Mouse (Mus musculus): Measurements from ENCODE around the gene Scn4a.

Scn4a gene

DNA sequence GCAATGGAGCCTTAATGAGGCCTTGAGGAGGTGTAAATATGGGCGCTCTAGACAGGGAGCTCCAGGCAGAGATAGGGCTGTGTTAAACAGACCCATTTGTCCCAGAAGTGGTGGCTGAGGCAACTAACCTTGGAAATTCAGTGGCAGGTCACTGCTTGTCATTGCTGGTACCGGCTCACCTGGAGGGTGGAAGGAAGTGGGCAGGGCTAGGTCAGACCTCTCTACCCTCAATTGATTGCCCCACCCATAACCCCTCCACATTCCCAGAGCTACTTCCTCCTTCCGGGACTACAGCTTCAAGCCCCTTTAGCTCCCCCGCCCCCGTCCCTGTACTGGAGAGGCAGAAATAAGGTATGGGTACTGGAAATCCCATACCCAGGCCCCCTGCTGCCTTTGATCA, 39.6 kb downstream of the Scn4a start:
- peak; percentile 75 for DNase-seq

- DNase-seq = peak; percentile 52
These were observed 43.0 kb downstream of the Scn4a start for GRCm38 (mm10) chr11:106310123-106310522.

GRCm38 (mm10) chr11:106308162-106308561, 44.9 kb downstream of the Scn4a start:
- DNase-seq = peak; percentile 46

DNA sequence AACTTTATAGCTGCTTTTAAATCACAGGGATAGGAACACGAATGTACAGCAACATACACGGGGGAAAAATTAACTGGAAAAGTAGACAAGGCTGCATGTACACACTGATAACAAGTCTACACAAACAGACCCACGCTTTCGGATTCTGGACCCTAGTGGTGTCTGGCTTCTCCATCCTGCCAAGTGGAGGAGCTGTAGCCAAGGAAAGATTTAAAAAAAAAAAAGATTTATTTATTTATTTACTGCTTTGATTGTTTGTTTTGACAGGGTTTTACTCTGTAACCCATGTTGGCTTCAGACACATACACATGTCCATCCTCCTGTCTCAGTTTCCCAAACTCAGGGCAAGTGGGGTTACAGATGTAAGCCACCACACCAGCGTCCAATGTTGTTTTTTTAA, 45.7 kb downstream of the Scn4a start:
- no peak for DNase-seq

GRCm38 (mm10) chr11:106306758-106307157, 46.3 kb downstream of the Scn4a start:
- DNase-seq = no peak

- no peak for DNase-seq
These were observed 47.1 kb downstream of the Scn4a start for GRCm38 (mm10) chr11:106306065-106306385.

DNA sequence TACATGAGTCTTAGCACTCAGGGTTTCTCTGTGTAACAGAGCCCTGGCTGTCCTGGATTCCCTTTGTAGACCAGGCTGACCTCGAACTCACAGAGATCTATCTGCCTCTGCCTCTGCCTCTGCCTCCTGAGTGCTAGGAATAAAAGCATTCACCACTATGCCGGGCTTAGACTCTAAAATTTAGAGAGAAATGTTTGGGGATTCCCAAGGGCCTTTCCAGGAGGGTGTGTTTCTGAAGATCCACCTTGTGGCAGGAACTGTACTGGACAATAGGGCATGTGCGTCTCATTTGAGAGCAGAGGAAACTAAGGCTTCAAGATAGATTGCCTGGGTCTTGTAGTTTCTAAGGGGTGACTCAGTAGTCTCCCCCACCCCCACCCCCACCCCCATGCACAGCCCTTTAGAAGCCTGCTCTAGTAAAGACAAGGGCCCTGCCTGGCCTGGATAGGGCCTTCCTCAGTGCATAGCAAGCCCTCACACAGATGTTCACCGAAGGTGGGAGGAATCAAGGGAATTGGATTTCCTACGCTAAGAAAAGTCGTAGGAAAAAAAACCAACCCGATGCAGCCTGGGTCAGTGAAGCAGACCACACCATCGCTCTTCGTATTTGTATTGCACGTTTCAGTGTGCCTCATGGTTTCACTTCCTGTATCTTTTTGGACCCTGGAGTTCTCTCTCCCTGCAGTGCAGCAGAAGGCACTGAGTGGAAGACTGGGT, 47.6 kb downstream of the Scn4a start:
- DNase-seq = peak; percentile 42

DNA sequence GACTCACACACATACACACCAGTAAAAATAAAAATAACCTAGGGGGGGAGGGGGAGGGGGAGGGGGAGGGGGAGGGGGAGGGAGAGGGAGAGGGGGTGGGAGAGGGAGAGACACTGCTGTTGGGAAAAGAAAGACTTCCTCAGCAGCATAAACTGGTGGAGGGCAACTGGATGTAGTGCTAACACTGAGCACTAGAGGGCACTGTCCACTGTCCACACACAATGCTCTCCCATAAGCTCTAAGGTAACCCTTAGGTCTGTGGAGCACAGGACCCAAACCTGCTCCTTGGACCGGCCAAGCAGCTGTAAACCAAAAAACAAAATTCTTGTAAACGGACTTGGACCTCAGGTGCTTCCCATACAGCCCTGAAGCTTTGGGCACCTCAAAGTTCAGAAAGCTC, 50.5 kb downstream of the Scn4a start:
- peak; percentile 76 for DNase-seq

DNA sequence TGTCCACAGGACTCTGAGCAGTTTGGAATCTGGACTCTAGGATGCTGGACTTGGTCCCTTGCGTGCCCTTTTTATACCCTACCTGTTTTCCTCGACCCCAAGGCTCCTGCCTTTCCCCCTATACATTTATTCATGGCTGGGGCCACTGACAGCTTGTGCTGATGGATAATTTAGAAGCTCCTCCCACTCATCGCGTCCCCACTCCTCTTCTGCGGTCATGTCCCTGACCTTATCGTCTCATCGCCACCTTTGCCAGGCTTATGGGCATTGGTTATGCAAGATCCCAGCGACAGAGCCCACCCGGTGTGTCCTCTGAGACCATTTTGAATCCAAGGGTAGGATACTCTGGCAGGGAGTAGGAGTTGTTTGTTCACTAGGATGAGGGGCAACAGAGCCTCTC, 51.3 kb downstream of the Scn4a start, which contains the start of gene Gh:
Gh (minus strand) TSS at position 101 of the 400 bp plus-strand sequence.
- DNase-seq = no peak

DNA sequence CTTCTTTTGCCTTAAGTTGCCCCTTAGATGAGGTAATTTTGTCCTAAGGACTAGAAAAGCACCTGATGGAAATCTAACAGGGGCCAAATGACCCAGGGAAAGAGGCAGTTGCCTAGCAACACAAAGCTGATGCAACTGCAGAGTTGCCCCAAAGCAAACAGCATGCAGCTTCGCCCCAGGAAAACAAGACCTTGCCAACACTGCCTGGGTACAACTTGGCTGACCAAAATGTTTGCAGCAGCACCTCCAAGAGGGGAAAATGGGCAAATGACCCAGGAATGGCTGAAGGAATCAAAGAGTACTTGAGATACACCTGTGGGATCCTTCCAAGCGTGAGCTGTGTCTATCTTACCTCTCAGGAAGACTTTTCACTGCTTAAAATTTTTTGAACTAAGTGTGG, 61.2 kb downstream of the Scn4a start:
- peak; percentile 82 for DNase-seq

- no peak for DNase-seq
These were observed 62.7 kb downstream of the Scn4a start for GRCm38 (mm10) chr11:106290376-106290775.

DNA sequence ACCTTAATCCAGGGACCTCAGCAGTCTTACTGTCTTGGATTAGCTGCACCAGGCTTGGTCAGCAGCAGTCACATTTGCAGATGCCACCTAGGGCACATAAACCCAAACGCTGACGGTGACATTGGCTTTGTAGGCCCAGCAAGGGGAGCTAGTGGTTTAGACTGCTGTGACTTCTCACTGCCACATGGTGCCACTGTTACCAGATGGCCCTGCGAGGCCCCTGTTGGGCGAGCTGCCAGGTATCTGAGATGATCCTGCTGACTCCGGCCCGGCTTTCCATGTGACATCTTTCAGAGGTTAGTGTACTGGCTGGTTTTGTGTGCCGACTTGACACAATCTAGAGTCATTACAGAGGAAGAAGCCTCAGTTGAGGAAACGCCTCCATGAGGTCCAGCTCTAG, 63.7 kb downstream of the Scn4a start:
- DNase-seq = peak; percentile 64

DNA sequence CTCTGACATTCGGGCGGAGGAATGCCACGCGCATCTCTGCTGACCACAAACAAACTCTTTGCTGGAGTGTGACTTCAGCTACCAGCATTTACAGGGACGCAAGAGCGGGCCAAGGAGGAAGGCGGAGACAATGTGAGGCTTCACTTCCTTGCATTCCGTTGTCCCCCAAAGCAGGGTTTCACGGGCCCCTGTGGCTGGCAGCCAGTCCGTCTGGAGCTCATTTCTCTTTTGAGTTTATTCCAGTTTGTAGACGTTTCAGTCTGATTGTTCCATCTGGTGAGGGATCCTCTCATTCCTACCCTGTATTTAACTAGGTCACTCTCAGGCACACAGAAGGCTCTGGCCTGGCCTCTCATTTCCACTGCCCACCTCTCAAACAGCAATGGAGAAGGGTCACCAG, 66.1 kb downstream of the Scn4a start:
- DNase-seq = no peak

DNA sequence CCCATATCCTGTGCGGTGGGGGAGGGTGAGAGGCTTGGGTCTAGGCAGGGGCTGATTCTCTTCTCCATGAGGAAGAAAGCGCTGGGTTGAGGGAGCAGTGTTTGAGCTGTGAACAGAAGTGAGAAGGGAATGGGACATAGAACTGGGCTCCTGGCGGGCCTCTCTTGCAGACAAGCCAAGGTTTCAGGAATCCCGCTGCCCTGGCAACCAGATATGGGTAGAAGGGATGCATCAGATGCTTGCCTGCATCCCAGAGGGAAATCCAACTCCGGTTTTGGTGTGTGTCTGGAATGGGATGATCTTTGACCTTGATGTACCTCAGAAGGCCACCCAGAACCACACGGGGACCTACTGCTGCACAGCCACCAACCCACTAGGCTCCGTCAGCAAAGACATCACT, 66.9 kb downstream of the Scn4a start:
- no peak for DNase-seq

DNA sequence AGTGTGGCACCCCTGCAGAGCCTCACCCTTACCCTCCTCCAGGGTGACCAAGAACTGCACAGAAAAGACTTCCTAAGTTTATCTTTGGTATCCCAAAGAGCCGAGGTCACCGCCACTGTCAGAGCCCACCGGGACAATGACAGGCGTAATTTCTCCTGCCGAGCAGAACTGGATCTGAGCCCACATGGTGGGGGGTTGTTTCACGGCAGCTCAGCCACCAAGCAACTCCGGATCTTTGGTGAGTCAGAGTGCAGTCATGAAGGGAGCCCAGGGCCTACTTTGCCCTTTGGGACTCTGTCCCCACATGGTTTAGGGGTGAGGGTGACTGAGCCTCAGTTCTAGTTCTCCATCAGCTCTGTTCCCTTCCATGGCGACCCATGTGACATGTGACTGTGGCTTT, 69.0 kb downstream of the Scn4a start:
- DNase-seq = no peak

DNA sequence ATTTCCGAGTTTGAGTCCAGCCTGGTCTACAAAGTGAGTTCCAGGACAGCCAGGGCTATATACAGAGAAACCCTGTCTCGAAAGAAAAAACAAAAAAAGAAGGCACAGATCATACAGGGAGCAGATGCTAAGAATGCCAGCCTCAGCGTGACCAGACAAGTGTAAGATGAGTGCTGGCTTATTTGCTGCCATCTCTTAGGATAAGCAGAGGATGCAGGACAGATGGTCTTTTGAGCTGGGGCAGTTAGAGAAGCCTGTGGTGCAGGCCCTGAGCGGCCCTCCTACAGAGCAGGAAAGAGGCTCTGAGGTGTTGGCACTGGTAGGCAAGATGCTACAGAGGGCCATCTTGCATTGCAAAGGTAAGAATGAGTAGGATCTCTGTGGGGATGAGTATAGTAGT, 69.7 kb downstream of the Scn4a start:
- no peak for DNase-seq

DNA sequence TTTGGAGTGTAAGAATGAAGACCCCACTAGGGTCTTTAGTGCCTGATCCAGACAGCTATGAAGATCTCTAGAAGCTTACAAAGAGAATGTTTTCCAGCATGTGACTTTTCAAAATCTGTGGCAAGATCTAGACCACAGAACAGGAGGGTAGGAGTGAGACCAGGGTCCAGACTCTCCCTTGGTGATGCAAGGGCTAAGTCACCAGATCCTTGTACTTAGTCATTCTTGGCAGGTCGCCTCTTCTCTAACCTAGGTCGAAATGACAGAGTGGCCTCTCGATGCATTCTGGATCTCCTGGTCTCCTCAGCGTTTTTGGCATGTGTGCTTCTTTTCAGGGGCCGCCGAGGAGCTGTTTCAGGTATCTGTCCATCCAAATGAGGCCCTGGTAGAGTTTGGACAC, 70.6 kb downstream of the Scn4a start:
- no peak for DNase-seq

DNA sequence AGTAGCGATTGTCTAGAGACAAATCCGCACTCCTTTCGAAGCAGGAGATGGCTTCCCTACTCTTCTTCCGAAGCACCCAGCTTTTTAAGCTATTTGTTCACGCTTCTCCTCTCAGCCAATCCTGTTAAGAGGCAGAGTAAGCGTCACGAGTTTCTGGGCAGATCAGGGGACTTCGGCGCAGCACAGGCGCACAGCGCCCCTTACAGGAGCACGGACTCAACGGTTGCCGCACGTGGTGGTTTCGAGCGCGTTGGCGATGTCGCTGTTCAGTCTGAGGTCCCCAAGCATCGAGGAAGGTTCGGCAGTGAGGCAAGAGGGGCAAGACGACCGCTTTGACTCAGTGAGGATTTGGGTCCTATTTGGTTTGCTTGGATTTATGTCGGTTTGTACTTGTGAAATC, 76.6 kb downstream of the Scn4a start, which contains the start of gene Tcam1:
Tcam1 (plus strand) TSS at position 219 of the 400 bp plus-strand sequence.
- peak; percentile 97 for DNase-seq

- DNase-seq = peak; percentile 82
These were observed 78.1 kb downstream of the Scn4a start for GRCm38 (mm10) chr11:106274971-106275411.

GRCm38 (mm10) chr11:106274374-106274773, 78.7 kb downstream of the Scn4a start:
- no peak for DNase-seq

- no peak for DNase-seq
These were observed 79.3 kb downstream of the Scn4a start for GRCm38 (mm10) chr11:106273811-106274210.

- no peak for DNase-seq
These were observed 79.8 kb downstream of the Scn4a start for GRCm38 (mm10) chr11:106273311-106273684.

- peak; percentile 100 for DNase-seq
These were observed 80.3 kb downstream of the Scn4a start, which contains the start of gene Smarcd2 for GRCm38 (mm10) chr11:106272644-106273310. TSS of gene Smarcd2 (minus strand) at chr11:106272972.

Data from lung, postnatal 36 days (tissue).